Mouse (Mus musculus) limb, embryonic 15.5 days (tissue): Measurements from ENCODE around the gene Mast4. TPM values are rescaled to one million over a fixed set of nuclear protein-coding genes. Genes with fewer than 3 reads are reported as not detected.

Experiments
- ATAC-seq: fragments of 200-750 bp; cut with Nextera tagmentation; 2 replicates; pipeline ENCODE4 v1.8.0; 2017; ENCODE audit warnings: low read depth, moderate TSS enrichment; ENCODE audit not compliant: insufficient number of reproducible peaks, low FRiP score, low TSS enrichment
- H3K27ac ChIP-seq: fragments of 300-500 bp; sonication (generic); 2 replicates; pipeline ENCODE4 v1.5.1; 2015; ENCODE audit warnings: moderate library complexity, mild to moderate bottlenecking, inconsistent platforms
- H3K27me3 ChIP-seq: fragments of 300-500 bp; sonication (generic); 2 replicates; pipeline ENCODE4 v1.6.1; 2015; ENCODE audit warnings: inconsistent platforms
- H3K36me3 ChIP-seq: fragments of 300-500 bp; sonication (generic); 2 replicates; pipeline ENCODE4 v1.6.1; 2015; ENCODE audit warnings: inconsistent platforms
- H3K4me1 ChIP-seq: fragments of 300-500 bp; sonication (generic); 2 replicates; pipeline ENCODE4 v1.6.1; 2015; ENCODE audit warnings: inconsistent platforms
- H3K4me2 ChIP-seq: fragments of 300-500 bp; sonication (generic); 2 replicates; pipeline ENCODE4 v1.6.1; 2015; ENCODE audit warnings: mild to moderate bottlenecking, inconsistent platforms
- H3K4me3 ChIP-seq: fragments of 300-500 bp; sonication (generic); 2 replicates; pipeline ENCODE4 v1.5.1; 2015; ENCODE audit warnings: mild to moderate bottlenecking, inconsistent platforms
- H3K9ac ChIP-seq: fragments of 300-500 bp; sonication (generic); 2 replicates; pipeline ENCODE4 v1.6.1; 2015; ENCODE audit warnings: inconsistent platforms
- H3K9me3 ChIP-seq: fragments of 300-500 bp; sonication (generic); 2 replicates; pipeline ENCODE4 v1.6.1; 2016; ENCODE audit warnings: inconsistent platforms
- WGBS: fragments of 180-500 bp; shearing (Covaris S2); methylation state at CpG from one replicate; pipeline ENCODE4 v1.1.7; 2015; 5-methylcytosine and 5-hydroxymethylcytosine counted together
- polyA plus RNA-seq: library from polyadenylated mRNA; unstranded; fragments of >200 nt; fragmentation: Nextera tagmentation; extraction: Ambion mirVana; gene quantifications from 2 replicates; pipeline ENCODE4 v1.2.1, GENCODE M21; 2015

Mast4 gene
- polyA plus RNA-seq, 1 experiment from 2014 or later: 26.3 TPM

DNA sequence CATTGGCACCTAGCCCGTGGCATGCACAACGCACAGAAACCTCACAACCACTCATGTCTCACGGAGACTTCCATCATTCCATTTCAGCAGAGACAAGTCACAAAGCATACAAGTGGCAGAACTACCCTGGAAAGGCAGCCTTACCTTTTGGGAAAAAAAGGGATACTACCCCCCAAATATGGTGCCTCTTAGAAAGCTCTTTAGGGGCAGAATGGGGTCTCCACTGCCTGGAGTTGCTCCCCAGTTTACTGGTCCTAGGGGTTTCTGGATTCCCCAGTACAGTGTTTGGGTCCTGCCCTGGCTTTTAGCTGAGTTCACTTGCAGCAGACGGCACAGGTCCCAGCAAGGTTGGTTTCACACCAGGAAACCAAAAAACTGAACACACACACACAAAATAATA is 345.3 kb downstream of the Mast4 start:
- no peak overlapping the region for H3K27ac ChIP-seq
- WGBS: 78% methylated on average over 4 of the region's 4 CpGs
- no peaks in the 10 kb centered on the region for H3K4me1 ChIP-seq
- H3K4me3 ChIP-seq: no peak overlapping the region
- H3K9me3 ChIP-seq: no peaks in the 10 kb centered on the region
- no peaks in the 10 kb centered on the region for H3K36me3 ChIP-seq
- no peaks in the 10 kb centered on the region for H3K27me3 ChIP-seq
- ATAC-seq: no peak
- no peak overlapping the region for H3K4me2 ChIP-seq
- no peak overlapping the region for H3K9ac ChIP-seq

- H3K9me3 ChIP-seq: no peaks in the 10 kb centered on the region
- ATAC-seq: no peak
- H3K4me1 ChIP-seq: no peaks in the 10 kb centered on the region
- H3K4me2 ChIP-seq: no peak overlapping the region
- H3K27me3 ChIP-seq: no peaks in the 10 kb centered on the region
- H3K27ac ChIP-seq: no peak overlapping the region
- H3K36me3 ChIP-seq: no peaks in the 10 kb centered on the region
- no peak overlapping the region for H3K4me3 ChIP-seq
- H3K9ac ChIP-seq: no peak overlapping the region
- 69% methylated on average over 11 of the region's 11 CpGs for WGBS
These were observed 345.9 kb downstream of the Mast4 start for GRCm38 (mm10) chr13:102988251-102988895.

GRCm38 (mm10) chr13:102984550-102984949 is 349.7 kb downstream of the Mast4 start:
- no peak for ATAC-seq
- H3K4me1 ChIP-seq: no peaks in the 10 kb centered on the region
- H3K27me3 ChIP-seq: no peaks in the 10 kb centered on the region
- no peaks in the 10 kb centered on the region for H3K36me3 ChIP-seq
- no peak overlapping the region for H3K4me3 ChIP-seq
- no peak overlapping the region for H3K4me2 ChIP-seq
- H3K9me3 ChIP-seq: no peaks in the 10 kb centered on the region
- H3K27ac ChIP-seq: no peak overlapping the region
- H3K9ac ChIP-seq: no peak overlapping the region
- 95% methylated on average over 4 of the region's 4 CpGs for WGBS

DNA sequence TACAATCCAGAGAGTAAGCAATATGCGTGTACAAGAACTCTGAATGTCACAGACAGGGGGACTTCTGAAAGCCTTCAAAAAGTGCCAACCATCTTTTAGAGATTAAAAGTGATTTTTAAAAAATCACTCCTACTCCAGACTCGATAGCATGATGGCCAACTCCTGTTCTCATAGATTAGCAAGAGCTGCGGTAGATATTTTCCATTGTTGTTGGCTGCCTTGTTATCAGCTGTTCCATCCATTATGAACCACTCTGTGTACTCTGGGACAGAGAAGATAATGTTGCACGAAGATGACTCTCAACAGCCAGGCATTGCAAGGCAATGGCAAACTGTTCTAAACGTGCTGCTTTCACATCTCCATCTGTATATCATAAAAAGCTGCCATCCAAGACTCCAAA is 360.4 kb downstream of the Mast4 start:
- Histone ChIP-seq H3K9ac (no peak overlapping the region), H3K27me3 (no peaks in the 10 kb centered on the region), H3K36me3 (no peaks in the 10 kb centered on the region), H3K4me3 (no peak overlapping the region), H3K9me3 (no peaks in the 10 kb centered on the region), H3K27ac (no peak overlapping the region), H3K4me2 (no peak overlapping the region), H3K4me1 (no peaks in the 10 kb centered on the region)
- no peak for ATAC-seq
- WGBS: 77% methylated on average over 5 of the region's 5 CpGs

DNA sequence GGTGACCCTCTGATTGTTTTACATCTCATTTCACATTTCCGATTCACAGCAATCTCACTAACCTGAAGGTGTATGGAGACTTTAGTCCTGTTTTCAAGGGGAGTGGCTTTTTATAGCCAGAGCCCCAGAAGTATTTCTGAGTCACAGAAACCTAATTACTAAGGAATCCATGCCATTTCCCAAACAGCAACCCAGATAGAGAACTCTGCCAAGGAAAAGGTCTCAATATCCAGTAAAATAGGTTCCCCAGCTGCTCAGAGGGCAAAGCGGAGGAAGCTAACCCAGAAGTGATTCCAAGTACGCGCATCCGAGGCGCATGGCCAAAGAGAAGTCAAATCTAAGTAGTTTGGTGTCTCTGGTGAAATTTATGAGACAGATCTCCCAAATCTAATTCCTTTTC is 370.8 kb downstream of the Mast4 start:
- no peak overlapping the region for H3K27ac ChIP-seq
- no peak for ATAC-seq
- no peaks in the 10 kb centered on the region for H3K9me3 ChIP-seq
- H3K4me1 ChIP-seq: peaks cover 1% of the 10 kb centered on the region; the same call in 1 of the 2 replicates
- no peak overlapping the region for H3K9ac ChIP-seq
- H3K36me3 ChIP-seq: no peaks in the 10 kb centered on the region
- no peaks in the 10 kb centered on the region for H3K27me3 ChIP-seq
- WGBS: 82% methylated on average over 6 of the region's 6 CpGs
- no peak overlapping the region for H3K4me3 ChIP-seq
- no peak overlapping the region for H3K4me2 ChIP-seq

GRCm38 (mm10) chr13:102958273-102959270 is 375.7 kb downstream of the Mast4 start:
- H3K36me3 ChIP-seq: no peaks in the 10 kb centered on the region
- H3K9ac ChIP-seq: no peak overlapping the region
- no peaks in the 10 kb centered on the region for H3K9me3 ChIP-seq
- no peaks in the 10 kb centered on the region for H3K27me3 ChIP-seq
- 47% methylated on average over 19 of the region's 19 CpGs for WGBS
- peaks cover 12% of the 10 kb centered on the region for H3K4me1 ChIP-seq
- peak overlapping the region; percentile 25 for H3K4me3 ChIP-seq
- H3K4me2 ChIP-seq: peak overlapping the region; percentile 46
- no peak overlapping the region for H3K27ac ChIP-seq
- ATAC-seq: no peak

- Histone ChIP-seq H3K9ac (no peak overlapping the region), H3K4me3 (peak overlapping the region; percentile 25), H3K4me2 (peak overlapping the region; percentile 46), H3K27ac (no peak overlapping the region), H3K36me3 (no peaks in the 10 kb centered on the region), H3K4me1 (peaks cover 12% of the 10 kb centered on the region), H3K9me3 (no peaks in the 10 kb centered on the region), H3K27me3 (no peaks in the 10 kb centered on the region)
- WGBS: 10% methylated on average over 15 of the region's 15 CpGs
- ATAC-seq: no peak
These were observed 376.6 kb downstream of the Mast4 start for GRCm38 (mm10) chr13:102957508-102958272.

DNA sequence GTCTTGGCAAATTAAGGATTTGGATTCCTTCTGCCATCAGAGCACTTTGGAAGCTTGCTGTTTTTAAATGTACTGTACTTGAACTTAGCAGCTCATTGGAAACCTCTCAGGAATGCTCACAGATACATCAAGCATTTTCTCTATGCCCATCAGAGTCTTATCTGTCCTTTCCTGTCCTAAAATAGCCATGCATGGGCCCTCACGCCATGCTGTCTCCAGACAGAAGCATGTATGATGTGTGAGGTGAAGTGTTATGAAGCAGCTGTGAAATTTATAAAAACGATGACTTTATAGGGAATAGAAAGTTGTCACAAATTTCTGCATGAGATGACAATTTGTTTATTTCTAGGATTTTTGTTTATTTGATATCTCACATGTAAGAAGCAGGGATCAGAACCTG is 378.8 kb downstream of the Mast4 start:
- Histone ChIP-seq H3K36me3 (no peaks in the 10 kb centered on the region), H3K4me3 (no peak overlapping the region), H3K4me2 (no peak overlapping the region), H3K27ac (no peak overlapping the region), H3K4me1 (peaks cover 12% of the 10 kb centered on the region), H3K27me3 (no peaks in the 10 kb centered on the region), H3K9ac (no peak overlapping the region), H3K9me3 (no peaks in the 10 kb centered on the region)
- ATAC-seq: no peak
- 86% methylated on average over 2 of the region's 2 CpGs for WGBS

DNA sequence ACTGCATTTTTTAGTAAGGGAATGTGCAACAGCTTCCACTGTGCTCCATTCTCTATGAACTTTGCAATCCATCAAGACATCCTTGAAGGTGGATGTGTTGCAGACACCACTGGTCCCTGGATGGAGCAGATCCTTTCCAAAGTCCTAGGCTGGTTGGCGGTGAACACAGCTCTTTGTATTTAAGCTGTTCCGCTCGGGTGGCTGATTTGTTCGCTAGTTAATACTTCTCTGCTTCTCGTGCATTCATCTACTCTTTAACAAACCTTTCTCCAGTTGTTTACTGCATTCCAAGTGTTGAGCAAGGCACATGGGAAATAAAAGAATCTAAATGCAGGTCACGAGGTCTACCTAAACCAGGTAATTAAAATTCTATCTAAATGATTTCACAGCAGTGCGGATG is 384.5 kb downstream of the Mast4 start:
- H3K27ac ChIP-seq: no peak overlapping the region
- H3K4me1 ChIP-seq: peaks cover 3% of the 10 kb centered on the region; the same call in 1 of the 2 replicates
- WGBS: 64% methylated on average over 7 of the region's 7 CpGs
- no peaks in the 10 kb centered on the region for H3K27me3 ChIP-seq
- H3K9ac ChIP-seq: no peak overlapping the region
- ATAC-seq: no peak
- H3K4me3 ChIP-seq: no peak overlapping the region
- H3K4me2 ChIP-seq: no peak overlapping the region
- no peaks in the 10 kb centered on the region for H3K36me3 ChIP-seq
- no peaks in the 10 kb centered on the region for H3K9me3 ChIP-seq

DNA sequence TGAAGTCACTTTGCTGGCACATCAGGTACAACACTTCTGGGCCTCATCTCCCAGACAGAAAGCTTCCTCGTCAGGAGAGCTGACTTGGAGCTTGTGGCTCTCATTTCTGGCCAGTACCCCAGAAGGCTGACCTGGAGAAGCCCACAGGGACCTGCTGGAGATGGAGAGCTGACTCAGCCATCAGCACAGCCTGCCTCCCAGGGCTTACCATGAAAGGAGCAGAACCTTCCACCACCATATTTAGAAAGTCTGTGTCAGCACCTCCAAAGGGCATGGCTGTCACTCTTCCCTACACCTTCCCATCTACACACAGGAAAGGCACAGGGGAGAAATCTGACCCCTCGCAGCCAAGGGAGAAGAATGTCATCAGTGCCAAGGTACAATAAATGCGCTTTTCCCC is 385.3 kb downstream of the Mast4 start:
- Histone ChIP-seq H3K9ac (no peak overlapping the region), H3K9me3 (no peaks in the 10 kb centered on the region), H3K4me3 (no peak overlapping the region), H3K4me1 (peaks cover 3% of the 10 kb centered on the region; the same call in 1 of the 2 replicates), H3K36me3 (no peaks in the 10 kb centered on the region), H3K4me2 (no peak overlapping the region), H3K27me3 (no peaks in the 10 kb centered on the region), H3K27ac (no peak overlapping the region)
- ATAC-seq: no peak
- WGBS: 76% methylated on average over 3 of the region's 3 CpGs

GRCm38 (mm10) chr13:102947546-102947945 is 386.8 kb downstream of the Mast4 start:
- no peaks in the 10 kb centered on the region for H3K27me3 ChIP-seq
- no peak overlapping the region for H3K27ac ChIP-seq
- H3K4me2 ChIP-seq: no peak overlapping the region
- no peak overlapping the region for H3K4me3 ChIP-seq
- H3K9me3 ChIP-seq: no peaks in the 10 kb centered on the region
- ATAC-seq: no peak
- WGBS: 44% methylated on average over 2 of the region's 2 CpGs
- no peaks in the 10 kb centered on the region for H3K36me3 ChIP-seq
- H3K9ac ChIP-seq: no peak overlapping the region
- H3K4me1 ChIP-seq: peaks cover 3% of the 10 kb centered on the region; the same call in 1 of the 2 replicates
